Comparison of ENCODE assay signal across 27 mouse cellular contexts in genomic region chr13:43130161-43130560, GRCm38 (mm10). TPM values are rescaled to one million over a fixed set of nuclear protein-coding genes. Genes with fewer than 3 reads are reported as not detected.
A peak's percentile ranks its signal among the peaks of the same experiment; 100 is the strongest.
DNase-seq lines count a peak whose midpoint lies in the region; ATAC-seq and TF ChIP-seq lines count a peak whose summit lies in the region.
"Had no signal": no experiment of that assay in that cellular context is flagged by ENCODE, and none has a peak within 500 bp of the region (broad histone marks: within the 10 kb centered on the region; RNA-seq: fewer than 3 reads in every experiment).

No protein-coding gene starts in this region.

- TF ChIP-seq POLR2A in kidney, adult 2 months (IDR thresholded peaks at IDR 0.05; ENCODE audit: low read depth, low read length): no peak

- ATAC-seq in heart, postnatal 0 days (ENCODE audit: insufficient read depth, low read depth): no peak
- ATAC-seq in kidney, postnatal 0 days (replicated peaks; ENCODE audit: low FRiP score, low read depth): no peak
- no peak for ATAC-seq in stomach, postnatal 0 days (ENCODE audit: low FRiP score, low TSS enrichment)
- ATAC-seq: activated CD4-positive, CD25-positive, alpha-beta regulatory T cell, adult 4 months; forebrain, embryonic 14.5 days; forebrain, postnatal 0 days; hindbrain, embryonic 16.5 days; intestine, embryonic 15.5 days had no signal

- peaks cover 45% of the 10 kb centered on the region for H3K4me1 ChIP-seq in heart, postnatal 0 days (ENCODE audit: control insufficient read depth, insufficient read depth)
- H3K4me1 ChIP-seq in kidney, postnatal 0 days (replicated peaks; ENCODE audit: insufficient read depth, low read length): peaks cover 11% of the 10 kb centered on the region
- peaks cover 10% of the 10 kb centered on the region for H3K4me1 ChIP-seq in kidney, adult 2 months (ENCODE audit: control insufficient read depth, insufficient read depth, low read length)
- no peaks in the 10 kb centered on the region for H3K4me1 ChIP-seq in stomach, postnatal 0 days (replicated peaks; ENCODE audit: control insufficient read depth, insufficient read depth)
- H3K4me1 ChIP-seq: hindbrain, embryonic 13.5 days had no signal

- 80% methylated on average over 6 of the region's 6 CpGs for WGBS in heart, postnatal 0 days
- 53% methylated on average over 6 of the region's 6 CpGs for WGBS in kidney, postnatal 0 days
- WGBS in kidney, adult 2 months: 70% methylated on average over 6 of the region's 6 CpGs
- 72% methylated on average over 6 of the region's 6 CpGs for WGBS in stomach, postnatal 0 days

- DNase-seq in embryo, embryonic 10.5 days (ENCODE audit: low spot score): peak; percentile 53
- no peak for DNase-seq in embryo, embryonic 9.5 days (ENCODE audit: extremely low spot score)
- no peak for DNase-seq in heart, postnatal 0 days (ENCODE audit: low spot score)
- DNase-seq in heart, postnatal 25 days (ENCODE audit: low spot score): no peak
- peak; percentile 53 for DNase-seq in kidney, postnatal 0 days (ENCODE audit: low spot score)
- no peak for DNase-seq in kidney, adult 2 months
- peak; percentile 57 for DNase-seq in mesoderm, embryonic 11.5 days (ENCODE audit: low read depth, low spot score)
- DNase-seq in stomach, postnatal 0 days (ENCODE audit: low spot score): no peak
- DNase-seq: adrenal gland, adult 8-10 months; adrenal gland, postnatal 25 days; cerebellum, adult 11-12 months; cerebellum, adult 8-10 months; cerebellum, postnatal 10 days; cerebellum, postnatal 36 days; forebrain, postnatal 0 days; gastrocnemius, postnatal 25 days; heart, adult 18-20 months; heart, postnatal 36 days; kidney, adult 18-20 months had no signal

- H3K27ac ChIP-seq in heart, postnatal 0 days (ENCODE audit: low read depth): peak overlapping the region; percentile 98; the same call in 1 of the 2 replicates
- no peak overlapping the region for H3K27ac ChIP-seq in kidney, postnatal 0 days
- no peak overlapping the region for H3K27ac ChIP-seq in kidney, adult 2 months (ENCODE audit: insufficient read depth, low read depth, low read length)
- H3K27ac ChIP-seq in stomach, postnatal 0 days (replicated peaks): no peak overlapping the region
- H3K27ac ChIP-seq: embryonic facial prominence, embryonic 13.5 days; heart, embryonic 10.5 days; hindbrain, embryonic 13.5 days; intestine, embryonic 15.5 days had no signal

- no peaks in the 10 kb centered on the region for H3K27me3 ChIP-seq in heart, postnatal 0 days (ENCODE audit: control insufficient read depth, insufficient read depth, low read length)
- no peaks in the 10 kb centered on the region for H3K27me3 ChIP-seq in kidney, postnatal 0 days (ENCODE audit: insufficient read depth, low read length)
- H3K27me3 ChIP-seq in kidney, adult 2 months (replicated peaks; ENCODE audit: control insufficient read depth, insufficient read depth, low read length): no peaks in the 10 kb centered on the region
- H3K27me3 ChIP-seq in stomach, postnatal 0 days (ENCODE audit: control insufficient read depth, insufficient read depth, low read length): no peaks in the 10 kb centered on the region
- H3K27me3 ChIP-seq: embryonic facial prominence, embryonic 13.5 days; heart, embryonic 13.5 days; hindbrain, embryonic 13.5 days; intestine, embryonic 15.5 days had no signal

- intact Hi-C loops in heart, postnatal 25 days (cut with DNase I): no loop called here

- no peak overlapping the region for H3K4me2 ChIP-seq in heart, postnatal 0 days (ENCODE audit: low read depth, low read length)
- H3K4me2 ChIP-seq in kidney, postnatal 0 days (ENCODE audit: low read length): no peak overlapping the region
- H3K4me2 ChIP-seq in stomach, postnatal 0 days (replicated peaks; ENCODE audit: low read depth): no peak overlapping the region
- H3K4me2 ChIP-seq: embryonic facial prominence, embryonic 13.5 days; heart, embryonic 13.5 days; hindbrain, embryonic 13.5 days; intestine, embryonic 15.5 days had no signal

- no peak for TF ChIP-seq CTCF in heart, postnatal 0 days (IDR thresholded peaks at IDR 0.05; ENCODE audit: low read depth)
- TF ChIP-seq CTCF in kidney, postnatal 0 days (IDR thresholded peaks at IDR 0.05; ENCODE audit: low read depth): no peak
- no peak for TF ChIP-seq CTCF in kidney, adult 2 months (conservative IDR thresholded peaks at IDR 0.05; ENCODE audit: insufficient read depth, insufficient read length, low read depth, low read length)
- TF ChIP-seq CTCF in stomach, postnatal 0 days (IDR thresholded peaks at IDR 0.05; ENCODE audit: low read depth): no peak

- no peak overlapping the region for H3K9ac ChIP-seq in heart, postnatal 0 days (replicated peaks; ENCODE audit: low read depth, low read length)
- H3K9ac ChIP-seq in kidney, postnatal 0 days (ENCODE audit: low read depth, low read length): no peak overlapping the region
- H3K9ac ChIP-seq in stomach, postnatal 0 days (ENCODE audit: low read length): no peak overlapping the region
- H3K9ac ChIP-seq: embryonic facial prominence, embryonic 13.5 days; forebrain, postnatal 0 days; heart, embryonic 13.5 days; hindbrain, embryonic 13.5 days; intestine, embryonic 15.5 days had no signal

- no peak for TF ChIP-seq EP300 in heart, postnatal 0 days (IDR thresholded peaks at IDR 0.05; ENCODE audit: low read depth)
- no peak for TF ChIP-seq EP300 in stomach, postnatal 0 days (optimal IDR thresholded peaks at IDR 0.05)

- no peaks in the 10 kb centered on the region for H3K36me3 ChIP-seq in heart, postnatal 0 days (replicated peaks; ENCODE audit: control insufficient read depth, insufficient read depth, low read length)
- H3K36me3 ChIP-seq in kidney, postnatal 0 days (ENCODE audit: insufficient read depth, low read length): no peaks in the 10 kb centered on the region
- no peaks in the 10 kb centered on the region for H3K36me3 ChIP-seq in kidney, adult 2 months (ENCODE audit: control insufficient read depth, insufficient read depth, low read length)
- no peaks in the 10 kb centered on the region for H3K36me3 ChIP-seq in stomach, postnatal 0 days (ENCODE audit: control insufficient read depth, insufficient read depth, low read length)
- H3K36me3 ChIP-seq: embryonic facial prominence, embryonic 13.5 days; heart, embryonic 10.5 days; heart, embryonic 13.5 days; intestine, embryonic 15.5 days had no signal

- H3K9me3 ChIP-seq in heart, postnatal 0 days (replicated peaks; ENCODE audit: control insufficient read depth, low read length): no peaks in the 10 kb centered on the region
- H3K9me3 ChIP-seq in kidney, postnatal 0 days (replicated peaks; ENCODE audit: low read length): no peaks in the 10 kb centered on the region
- no peaks in the 10 kb centered on the region for H3K9me3 ChIP-seq in stomach, postnatal 0 days (ENCODE audit: control insufficient read depth, low read length)
- H3K9me3 ChIP-seq: embryonic facial prominence, embryonic 13.5 days; heart, embryonic 10.5 days; heart, embryonic 13.5 days; hindbrain, embryonic 13.5 days; intestine, embryonic 15.5 days had no signal

- H3K4me3 ChIP-seq in heart, postnatal 0 days (ENCODE audit: low read depth, low read length): no peak overlapping the region
- no peak overlapping the region for H3K4me3 ChIP-seq in kidney, postnatal 0 days (replicated peaks; ENCODE audit: low read depth, low read length)
- H3K4me3 ChIP-seq in kidney, adult 2 months (ENCODE audit: insufficient read depth, low read depth, low read length): no peak overlapping the region
- H3K4me3 ChIP-seq in stomach, postnatal 0 days (ENCODE audit: low read depth, low read length): no peak overlapping the region
- H3K4me3 ChIP-seq: embryonic facial prominence, embryonic 13.5 days; heart, embryonic 10.5 days; heart, embryonic 13.5 days; hindbrain, embryonic 13.5 days; intestine, embryonic 15.5 days had no signal

RNA-seq across cellular contexts. Expression of gene Tbc1d7, which starts 41.1 kb away (rescaled TPM):
- 14.8 and 32.9 TPM in 2 replicates for total RNA-seq in heart, postnatal 0 days (2014; rRNA removed; ENCODE audit: low replicate concordance)
- 70.5 and 73.4 TPM in 2 replicates for polyA plus RNA-seq in heart, postnatal 0 days (2015; fragmentation: Nextera tagmentation; extraction: Ambion mirVana)
- 10 to 100 TPM; 35.9 to 43.0 TPM for total RNA-seq in heart, postnatal 25 days (2021)
- 51.9 and 52.0 TPM in 2 replicates for polyA plus RNA-seq in kidney, postnatal 0 days (2015; fragmentation: Nextera tagmentation; extraction: Ambion mirVana)
- 26.3 and 33.7 TPM in 2 replicates for polyA plus RNA-seq in kidney, adult 2 months (2012; rRNA removed)
- 30.9 and 31.3 TPM in 2 replicates for polyA plus RNA-seq in stomach, postnatal 0 days (2015; fragmentation: Nextera tagmentation; extraction: Ambion mirVana)

Comparison
In these comparisons a context has a peak if more than half of its experiments do, and no peak if none do; other contexts are left out.
1. DNase-seq: peak in embryo, embryonic 10.5 days (single experiment), kidney, postnatal 0 days (single experiment) and mesoderm, embryonic 11.5 days (single experiment); none in embryo, embryonic 9.5 days (single experiment), heart, postnatal 0 days (single experiment), heart, postnatal 25 days (single experiment), kidney, adult 2 months (single experiment) and stomach, postnatal 0 days (single experiment).